Mouse (Mus musculus) stomach, postnatal 0 days (tissue): ENCODE data around the gene Slc7a15.

Experiments
- CTCF ChIP-seq: IDR thresholded peaks from 2 replicates; pipeline ENCODE4 v1.5.1; 2016; ENCODE audit warnings: antibody characterized with exemption, low read depth, mild to moderate bottlenecking, moderate library complexity
- EP300 ChIP-seq: optimal IDR thresholded peaks from 2 replicates; pipeline ENCODE3; 2016; ENCODE audit warnings: antibody characterized with exemption

DNA sequence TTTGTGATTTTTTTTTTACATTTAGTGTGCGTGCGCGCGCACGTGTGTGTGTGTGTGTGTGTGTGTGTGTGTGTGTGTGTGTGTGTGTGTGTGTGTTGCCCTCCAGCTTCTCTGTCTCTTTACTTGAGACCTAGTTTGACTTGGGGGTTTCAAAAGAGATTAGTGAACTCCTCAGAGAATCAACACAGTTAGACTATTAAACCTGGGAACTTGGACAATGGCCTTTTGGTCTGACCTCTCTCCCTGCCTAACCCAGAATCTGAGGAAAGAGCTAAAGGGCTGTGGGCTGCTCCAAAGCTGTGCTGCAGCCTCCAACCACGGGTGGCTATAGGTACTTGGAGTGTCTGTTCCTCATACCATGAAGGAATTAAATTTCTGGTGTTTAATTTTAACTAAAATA, 94.7 kb downstream of the Slc7a15 start:
- no peak for TF ChIP-seq CTCF
- no peak for TF ChIP-seq EP300
